In genomic region chr16:42255693-42256092, GRCm38 (mm10) we compare ENCODE assay signal across 11 mouse cellular contexts.
A peak's percentile ranks its signal among the peaks of the same experiment; 100 is the strongest.
DNase-seq lines count a peak whose midpoint lies in the region; ATAC-seq and TF ChIP-seq lines count a peak whose summit lies in the region.
"Had no signal": no experiment of that assay in that cellular context is flagged by ENCODE, and none has a peak within 500 bp of the region (broad histone marks: within the 10 kb centered on the region; RNA-seq: fewer than 3 reads in every experiment).

No protein-coding gene starts in this region.

- peak; percentile 43; the same call in 1 of the 2 replicates for ATAC-seq in hindbrain, embryonic 11.5 days (ENCODE audit: low FRiP score)
- peak; percentile 93 for ATAC-seq in neural tube, embryonic 13.5 days (ENCODE audit: low read depth)
- no peak for ATAC-seq in granulocyte monocyte progenitor cell, adult 5-6 weeks (replicated peaks; ENCODE audit: poor library complexity, severe bottlenecking)

- 77% methylated on average over 11 of the region's 11 CpGs for WGBS in hindbrain, embryonic 11.5 days
- WGBS in hindbrain, embryonic 10.5 days, result 90% methylated on average over 11 of the region's 11 CpGs
- 53% methylated on average over 11 of the region's 11 CpGs for WGBS in neural tube, embryonic 13.5 days

- no peaks in the 10 kb centered on the region for H3K36me3 ChIP-seq in hindbrain, embryonic 11.5 days (ENCODE audit: control insufficient read depth, insufficient read depth, low read length)
- no peaks in the 10 kb centered on the region for H3K36me3 ChIP-seq in hindbrain, embryonic 10.5 days
- H3K36me3 ChIP-seq in neural tube, embryonic 13.5 days, result no peaks in the 10 kb centered on the region
- H3K36me3 ChIP-seq: embryonic facial prominence, embryonic 13.5 days; limb, embryonic 13.5 days; stomach, embryonic 15.5 days had no signal

- H3K9me3 ChIP-seq in hindbrain, embryonic 11.5 days (ENCODE audit: control insufficient read depth, low read length), result no peaks in the 10 kb centered on the region
- H3K9me3 ChIP-seq in hindbrain, embryonic 10.5 days, result no peaks in the 10 kb centered on the region
- H3K9me3 ChIP-seq in neural tube, embryonic 13.5 days, result no peaks in the 10 kb centered on the region
- H3K9me3 ChIP-seq: embryonic facial prominence, embryonic 13.5 days; limb, embryonic 13.5 days; stomach, embryonic 15.5 days had no signal

- no peak overlapping the region for H3K4me2 ChIP-seq in hindbrain, embryonic 11.5 days (replicated peaks; ENCODE audit: low read depth, low read length)
- H3K4me2 ChIP-seq in neural tube, embryonic 13.5 days, result peak overlapping the region; percentile 28
- H3K4me2 ChIP-seq: embryonic facial prominence, embryonic 13.5 days; limb, embryonic 13.5 days; stomach, embryonic 15.5 days had no signal

- DNase-seq in hindbrain, embryonic 11.5 days (ENCODE audit: low spot score), result peak; percentile 17
- no peak for DNase-seq in hindbrain, embryonic 10.5 days (ENCODE audit: low spot score)
- peak; percentile 96 for DNase-seq in cerebellum, postnatal 10 days
- peak; percentile 60 to 69 for DNase-seq in layer of hippocampus, adult 2 months (ENCODE audit: low spot score in 2 of 2)
- no peak for DNase-seq in thymus, adult 18-20 months
- DNase-seq in spleen, postnatal 10 days (ENCODE audit: low spot score in 2 of 2), result no peak

- no peak overlapping the region for H3K4me3 ChIP-seq in hindbrain, embryonic 11.5 days (ENCODE audit: low read depth, low read length)
- H3K4me3 ChIP-seq in hindbrain, embryonic 10.5 days, result no peak overlapping the region
- H3K4me3 ChIP-seq in layer of hippocampus, adult 2 months, result peak overlapping the region; percentile 51
- no peak overlapping the region for H3K4me3 ChIP-seq in neural tube, embryonic 13.5 days
- H3K4me3 ChIP-seq: embryonic facial prominence, embryonic 13.5 days; limb, embryonic 13.5 days; stomach, embryonic 15.5 days had no signal

- no peak overlapping the region for H3K9ac ChIP-seq in hindbrain, embryonic 11.5 days (ENCODE audit: low read depth, low read length)
- H3K9ac ChIP-seq in neural tube, embryonic 13.5 days, result no peak overlapping the region
- H3K9ac ChIP-seq: embryonic facial prominence, embryonic 13.5 days; limb, embryonic 13.5 days; stomach, embryonic 15.5 days had no signal

- no peaks in the 10 kb centered on the region for H3K4me1 ChIP-seq in hindbrain, embryonic 11.5 days (replicated peaks; ENCODE audit: control insufficient read depth, insufficient read depth, low read length)
- no peaks in the 10 kb centered on the region for H3K4me1 ChIP-seq in hindbrain, embryonic 10.5 days (replicated peaks)
- H3K4me1 ChIP-seq in neural tube, embryonic 13.5 days (replicated peaks), result peaks cover 5% of the 10 kb centered on the region
- H3K4me1 ChIP-seq: embryonic facial prominence, embryonic 13.5 days; limb, embryonic 13.5 days; stomach, embryonic 15.5 days had no signal

- no peak for TF ChIP-seq CTCF in layer of hippocampus, adult 2 months (conservative IDR thresholded peaks at IDR 0.05)

- 0 out of 2 replicates have a peak overlapping the region, but pooled peaks have one; percentile 24 for H3K27ac ChIP-seq in hindbrain, embryonic 11.5 days (ENCODE audit: low read depth, low read length)
- no peak overlapping the region for H3K27ac ChIP-seq in hindbrain, embryonic 10.5 days
- peak overlapping the region; percentile 61; the same call in 1 of the 2 replicates for H3K27ac ChIP-seq in layer of hippocampus, adult 2 months
- peak overlapping the region; percentile 85 for H3K27ac ChIP-seq in neural tube, embryonic 13.5 days (replicated peaks)
- H3K27ac ChIP-seq: embryonic facial prominence, embryonic 13.5 days; limb, embryonic 13.5 days; stomach, embryonic 15.5 days had no signal

- H3K27me3 ChIP-seq in hindbrain, embryonic 11.5 days (ENCODE audit: control insufficient read depth, insufficient read depth, low read length), result no peaks in the 10 kb centered on the region
- H3K27me3 ChIP-seq in hindbrain, embryonic 10.5 days (ENCODE audit: insufficient read depth, poor library complexity, severe bottlenecking), result no peaks in the 10 kb centered on the region
- no peaks in the 10 kb centered on the region for H3K27me3 ChIP-seq in neural tube, embryonic 13.5 days
- H3K27me3 ChIP-seq: embryonic facial prominence, embryonic 13.5 days; limb, embryonic 13.5 days; stomach, embryonic 15.5 days had no signal

Comparison
In these comparisons a context has a peak if more than half of its experiments do, and no peak if none do; other contexts are left out.
1. DNase-seq: peak in hindbrain, embryonic 11.5 days (single experiment), cerebellum, postnatal 10 days (2 of 2) and layer of hippocampus, adult 2 months (2 of 2); none in hindbrain, embryonic 10.5 days (single experiment), thymus, adult 18-20 months (0 of 2) and spleen, postnatal 10 days (0 of 2).